Comparison of ENCODE assay signal across 11 mouse cellular contexts in genomic region chr13:95548856-95549255, GRCm38 (mm10). TPM values are rescaled to one million over a fixed set of nuclear protein-coding genes. Genes with fewer than 3 reads are reported as not detected.
DNase-seq lines count a peak whose midpoint lies in the region; ATAC-seq lines count a peak whose summit lies in the region.
"Had no signal": no experiment of that assay in that cellular context is flagged by ENCODE, and none has a peak within 500 bp of the region (broad histone marks: within the 10 kb centered on the region; RNA-seq: fewer than 3 reads in every experiment).

No protein-coding gene starts in this region.

- 23% methylated on average over 6 of the region's 6 CpGs for WGBS in heart, embryonic 10.5 days
- 21% methylated on average over 6 of the region's 6 CpGs for WGBS in hindbrain, embryonic 11.5 days
- WGBS in midbrain, embryonic 12.5 days = 1% methylated on average over 6 of the region's 6 CpGs

- H3K36me3 ChIP-seq in heart, embryonic 10.5 days = no peaks in the 10 kb centered on the region
- H3K36me3 ChIP-seq in hindbrain, embryonic 11.5 days (ENCODE audit: control insufficient read depth, insufficient read depth, low read length) = no peaks in the 10 kb centered on the region
- no peaks in the 10 kb centered on the region for H3K36me3 ChIP-seq in midbrain, embryonic 12.5 days

- H3K4me1 ChIP-seq in heart, embryonic 10.5 days = peaks cover 18% of the 10 kb centered on the region
- 0 out of 2 replicates have a peak, but pooled peaks cover 2% of the 10 kb centered on the region for H3K4me1 ChIP-seq in hindbrain, embryonic 11.5 days (replicated peaks; ENCODE audit: control insufficient read depth, insufficient read depth, low read length)
- H3K4me1 ChIP-seq in midbrain, embryonic 12.5 days = peaks cover 26% of the 10 kb centered on the region

- H3K4me3 ChIP-seq in heart, embryonic 10.5 days = peak overlapping the region; percentile 28; the same call in 1 of the 2 replicates
- H3K4me3 ChIP-seq in hindbrain, embryonic 11.5 days (ENCODE audit: low read depth, low read length) = no peak overlapping the region
- H3K4me3 ChIP-seq in midbrain, embryonic 12.5 days = no peak overlapping the region

- peak; percentile 58; the same call in 1 of the 2 replicates for ATAC-seq in hindbrain, embryonic 11.5 days (ENCODE audit: low FRiP score)
- ATAC-seq in midbrain, embryonic 12.5 days (ENCODE audit: low FRiP score, low read depth) = 0 out of 2 replicates have a peak, but pooled peaks have one; percentile 45
- ATAC-seq in monocyte, adult 5-6 weeks (replicated peaks; ENCODE audit: insufficient number of reproducible peaks, low FRiP score, low TSS enrichment, poor library complexity, severe bottlenecking) = no peak

- no peak overlapping the region for H3K9ac ChIP-seq in hindbrain, embryonic 11.5 days (ENCODE audit: low read depth, low read length)
- H3K9ac ChIP-seq in midbrain, embryonic 12.5 days (replicated peaks) = no peak overlapping the region

- DNase-seq in heart, embryonic 10.5 days (ENCODE audit: low spot score) = no peak
- DNase-seq in heart, postnatal 36 days = no peak
- DNase-seq in embryo, embryonic 11 days = peak; percentile 41
- DNase-seq in hindbrain, embryonic 11.5 days (ENCODE audit: low spot score) = peak; percentile 43
- no peak for DNase-seq in B cell, adult 2 months
- DNase-seq in adrenal gland, adult 8-10 months = no peak
- DNase-seq: adrenal gland, postnatal 14 days had no signal

- H3K9me3 ChIP-seq in heart, embryonic 10.5 days = no peaks in the 10 kb centered on the region
- H3K9me3 ChIP-seq in hindbrain, embryonic 11.5 days (ENCODE audit: control insufficient read depth, low read length) = no peaks in the 10 kb centered on the region
- 0 out of 2 replicates have a peak, but pooled peaks cover 2% of the 10 kb centered on the region for H3K9me3 ChIP-seq in midbrain, embryonic 12.5 days

- H3K27me3 ChIP-seq in heart, embryonic 10.5 days (ENCODE audit: insufficient read depth, poor library complexity, severe bottlenecking) = 0 out of 2 replicates have a peak, but pooled peaks cover 3% of the 10 kb centered on the region
- no peaks in the 10 kb centered on the region for H3K27me3 ChIP-seq in hindbrain, embryonic 11.5 days (ENCODE audit: control insufficient read depth, insufficient read depth, low read length)
- H3K27me3 ChIP-seq in midbrain, embryonic 12.5 days = 0 out of 2 replicates have a peak, but pooled peaks cover 9% of the 10 kb centered on the region

- H3K4me2 ChIP-seq in hindbrain, embryonic 11.5 days (replicated peaks; ENCODE audit: low read depth, low read length) = peak overlapping the region; percentile 15; the same call in 1 of the 2 replicates
- peak overlapping the region; percentile 42 for H3K4me2 ChIP-seq in midbrain, embryonic 12.5 days (replicated peaks)

- intact Hi-C loops in heart, postnatal 36 days (cut with DNase I) = no loop called here

- H3K27ac ChIP-seq in heart, embryonic 10.5 days = no peak overlapping the region
- H3K27ac ChIP-seq in hindbrain, embryonic 11.5 days (ENCODE audit: low read depth, low read length) = peak overlapping the region; percentile 19; the same call in 1 of the 2 replicates
- 0 out of 2 replicates have a peak overlapping the region, but pooled peaks have one; percentile 22 for H3K27ac ChIP-seq in midbrain, embryonic 12.5 days (replicated peaks)
- H3K27ac ChIP-seq: macrophage had no signal

RNA-seq across cellular contexts. Expression of gene F2rl1, which starts 23.8 kb away (rescaled TPM):
- 0.23 TPM in 1 of 2 replicates, not detected in the other for polyA plus RNA-seq in heart, embryonic 10.5 days (2016; fragmentation: Nextera tagmentation; extraction: Ambion mirVana)
- under 1 TPM; 0.49 to 0.61 TPM for total RNA-seq in heart, postnatal 36 days (2021)
- 0.13 and 0.17 TPM in 2 replicates for polyA plus RNA-seq in hindbrain, embryonic 11.5 days (2014; fragmentation: Nextera tagmentation; extraction: Ambion mirVana)
- 0.10 and 0.17 TPM in 2 replicates for polyA plus RNA-seq in midbrain, embryonic 12.5 days (2016; fragmentation: Nextera tagmentation; extraction: Ambion mirVana)
- 1.4 to 5.0 TPM (median 1.9 TPM) in 3 replicates for total RNA-seq in monocyte, adult 5-6 weeks (2017)
- total RNA-seq in adrenal gland, adult 8-10 months (2022) = under 1 TPM in 3 of 4 experiments, not detected in 1; 0.10 to 0.17 (median 0.15) TPM
- polyA plus RNA-seq: C2C12, macrophage had no signal

Comparison
In these comparisons a context has a peak if more than half of its experiments do, and no peak if none do; other contexts are left out.
1. DNase-seq: peak in embryo, embryonic 11 days (single experiment) and hindbrain, embryonic 11.5 days (single experiment); none in heart, embryonic 10.5 days (single experiment), heart, postnatal 36 days (0 of 2), B cell, adult 2 months (0 of 2) and adrenal gland, adult 8-10 months (single experiment).